Mouse (Mus musculus): ENCODE measurements around the gene Krtap19-3.

The Krtap19-3 gene

DNA sequence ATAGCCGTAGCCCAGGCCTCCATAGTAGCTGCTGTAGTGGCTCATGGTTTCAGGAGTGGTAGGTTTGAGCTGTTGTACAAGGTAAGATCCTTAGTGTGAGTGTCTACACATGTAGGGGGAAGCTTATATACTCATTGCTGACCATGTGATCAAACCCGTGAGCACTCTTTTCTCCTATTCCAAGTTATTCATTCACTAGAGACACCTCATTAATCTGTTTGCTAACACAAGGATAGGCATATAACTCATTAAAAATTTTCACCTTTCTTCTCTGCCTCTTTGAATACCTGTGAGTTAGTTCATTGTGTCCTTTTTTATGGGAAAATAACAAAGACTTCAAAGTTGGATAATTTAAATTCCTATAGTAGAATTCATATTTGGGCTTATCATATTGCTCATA lies at the start of gene Krtap19-3:
TSS of gene Krtap19-3 (minus strand) at position 101 of the 400 bp plus-strand sequence.
- DNase-seq (ENCODE audit: inconsistent age in 2 of 2, low spot score in 1 of 2): no peak

- DNase-seq (ENCODE audit: inconsistent age in 2 of 2, low spot score in 1 of 2): no peak
These were observed 18.5 kb upstream of the Krtap19-3 start, which contains the start of gene Krtap19-5 for GRCm38 (mm10) chr16:88896357-88896756. TSS of gene Krtap19-5 (minus strand) at chr16:88896457.

GRCm38 (mm10) chr16:88886870-88887269 lies 9.0 kb upstream of the Krtap19-3 start:
- no peak for DNase-seq (ENCODE audit: inconsistent age in 2 of 2, low spot score in 1 of 2)

- no peak for DNase-seq (ENCODE audit: inconsistent age in 2 of 2, low spot score in 1 of 2)
These were observed 7.2 kb upstream of the Krtap19-3 start, which contains the start of gene Krtap19-4 for GRCm38 (mm10) chr16:88884989-88885388. TSS of gene Krtap19-4 (minus strand) at chr16:88885089.

- no peak for DNase-seq (ENCODE audit: inconsistent age in 2 of 2, low spot score in 1 of 2)
These were observed 3.7 kb downstream of the Krtap19-3 start, which contains the start of gene Krtap19-2 for GRCm38 (mm10) chr16:88874169-88874568. TSS of gene Krtap19-2 (minus strand) at chr16:88874269.

DNA sequence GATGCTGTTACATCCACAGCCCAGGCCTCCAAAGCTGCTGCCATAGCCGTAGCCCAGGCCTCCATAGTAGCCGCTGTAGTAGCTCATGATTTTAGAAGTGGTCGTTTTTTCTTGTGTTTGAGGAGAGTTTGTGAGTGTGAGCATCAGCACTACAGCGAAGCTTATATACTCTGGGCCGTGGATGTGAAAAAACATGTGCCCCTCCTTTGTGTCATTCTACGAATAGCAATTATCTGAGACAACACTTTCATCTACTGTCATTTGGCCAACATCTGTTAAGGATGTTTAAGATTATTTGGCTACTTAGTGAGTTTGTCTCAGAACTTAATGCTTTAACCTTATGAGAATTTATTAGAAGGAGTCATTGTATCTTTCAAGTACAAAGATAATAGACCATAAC lies 8.5 kb downstream of the Krtap19-3 start, which contains the start of gene Krtap19-1:
TSS of gene Krtap19-1 (minus strand) at position 101 of the 400 bp plus-strand sequence.
- no peak for DNase-seq (ENCODE audit: inconsistent age in 2 of 2, low spot score in 1 of 2)

DNA sequence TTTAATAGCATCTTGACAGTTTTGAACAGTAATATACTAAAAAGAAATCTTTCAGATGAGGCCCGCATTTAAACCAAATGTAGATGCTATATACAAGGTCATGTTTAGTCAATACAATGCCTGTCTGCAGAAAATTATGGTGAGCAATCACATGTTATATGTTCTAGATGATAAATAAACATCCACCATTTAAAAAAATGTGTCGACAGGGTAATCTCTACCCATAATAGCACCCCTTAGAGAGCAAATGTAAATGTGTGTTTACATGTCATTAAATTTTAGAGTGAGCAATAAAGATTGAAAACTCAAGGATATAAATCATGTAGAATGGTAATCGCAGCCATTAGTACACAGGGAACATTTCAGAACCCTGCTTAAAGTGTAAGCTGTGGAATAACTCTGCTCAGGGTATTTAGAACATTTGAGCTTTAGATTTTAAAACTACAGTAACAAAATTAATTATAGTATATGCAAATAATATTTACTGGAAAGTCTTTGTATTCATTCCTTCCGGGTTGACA lies 12.9 kb downstream of the Krtap19-3 start:
- DNase-seq (ENCODE audit: inconsistent age in 2 of 2, low spot score in 1 of 2): no peak

- peak; percentile 7 to 59 for DNase-seq (ENCODE audit: inconsistent age in 2 of 2, low spot score in 1 of 2)
These were observed 26.4 kb downstream of the Krtap19-3 start for GRCm38 (mm10) chr16:88851450-88851849.

- DNase-seq (ENCODE audit: inconsistent age in 2 of 2, low spot score in 1 of 2): no peak
These were observed 29.3 kb downstream of the Krtap19-3 start for GRCm38 (mm10) chr16:88848558-88848957.

GRCm38 (mm10) chr16:88847363-88847762 lies 30.5 kb downstream of the Krtap19-3 start:
- DNase-seq (ENCODE audit: inconsistent age in 2 of 2, low spot score in 1 of 2): no peak
